Mouse (Mus musculus) MEL (cell line): ENCODE measurements around the gene Erfe.

ENCODE experiments used
- EP300 ChIP-seq, 2 experiments: IDR thresholded peaks; 2 replicates each; pipeline ENCODE4 v1.6.1; 2011; ENCODE audit warnings: improper control_type of control experiment in 2 of 2, low read length in 2 of 2, low read depth in 1 of 2, mild to moderate bottlenecking in 1 of 2
- GATA1 ChIP-seq: IDR thresholded peaks from 2 replicates; pipeline ENCODE4 v1.6.1; 2011; ENCODE audit warnings: low read depth, low read length, improper control_type of control experiment
- HCFC1 ChIP-seq: IDR thresholded peaks from 2 replicates; pipeline ENCODE4 v1.6.1; 2012; ENCODE audit warnings: low read depth, mild to moderate bottlenecking, inconsistent platforms, low read length, improper control_type of control experiment, moderate library complexity
- MXI1 ChIP-seq: IDR thresholded peaks from 2 replicates; pipeline ENCODE4 v1.6.1; 2011; ENCODE audit warnings: mild to moderate bottlenecking, low read depth, low read length, improper control_type of control experiment
- MYB ChIP-seq: IDR thresholded peaks from 2 replicates; pipeline ENCODE4 v1.6.1; 2011; ENCODE audit warnings: mild to moderate bottlenecking, low read depth, low read length, improper control_type of control experiment
- USF1 ChIP-seq: IDR thresholded peaks from 2 replicates; pipeline ENCODE4 v1.6.1; 2014; ENCODE audit warnings: low read depth, mild to moderate bottlenecking, inconsistent platforms, low read length, improper control_type of control experiment, moderate library complexity

DNA sequence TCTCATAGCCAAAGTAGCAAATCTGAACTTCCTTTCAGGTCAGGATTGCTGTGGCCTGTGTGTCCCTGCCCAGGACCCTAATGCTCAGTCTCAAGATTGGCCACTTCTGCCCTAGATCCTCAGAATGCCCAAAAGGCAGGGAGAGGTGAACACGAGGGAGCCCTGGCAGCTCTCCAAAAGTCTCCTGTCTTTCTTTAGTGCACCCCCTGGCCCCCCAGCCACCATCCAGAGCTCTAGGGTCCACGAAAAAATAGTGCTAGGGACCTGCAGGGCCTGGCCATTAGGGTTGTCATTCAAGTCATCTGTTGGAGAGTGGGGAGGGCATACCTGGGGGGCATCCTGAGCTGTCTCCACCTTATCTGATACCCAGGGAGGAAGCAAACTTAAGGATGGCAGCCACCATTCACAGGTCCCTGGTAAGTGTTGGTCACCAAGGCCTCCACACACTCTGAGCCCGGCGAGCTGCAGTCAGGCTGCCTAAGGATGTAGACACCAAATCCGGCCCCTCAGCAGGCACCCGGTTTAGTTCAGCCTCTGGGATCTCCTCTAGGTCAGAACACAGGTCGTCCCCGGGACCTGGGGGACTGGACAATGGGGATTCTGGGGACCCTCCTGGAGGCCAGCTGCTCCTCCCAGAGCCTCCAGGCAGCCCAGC, 45.5 kb downstream of the Erfe start:
- TF ChIP-seq GATA1 (no peak), HCFC1 (no peak), MYB (no peak), EP300 (IDR thresholded peaks at IDR 0.05; ENCODE audit: low read depth in 1 of 2, low read length in 2 of 2) (no peak), USF1 (no peak), MXI1 (no peak)
